Mouse (Mus musculus): Measurements from ENCODE around the gene Cldn13.
"Not testable (repeated sequence)": the region's sequence is repeated elsewhere in the genome, so short reads cannot be mapped to it uniquely, and the experiment has no call there.

Gene Cldn13

GRCm38 (mm10) chr5:134915311-134915710 is at the start of gene Cldn13:
Gene Cldn13, minus strand, starts transcription at chr5:134915526.
- no peak for DNase-seq

GRCm38 (mm10) chr5:134964655-134965054 is 49.3 kb upstream of the Cldn13 start:
- not testable (repeated sequence) for DNase-seq

GRCm38 (mm10) chr5:134963546-134963945 is 48.2 kb upstream of the Cldn13 start:
- DNase-seq, result peak; percentile 38

- no peak for DNase-seq
Measured at GRCm38 (mm10) chr5:134961519-134961918, 46.2 kb upstream of the Cldn13 start.

GRCm38 (mm10) chr5:134960430-134960829 is 45.1 kb upstream of the Cldn13 start:
- DNase-seq, result no peak

GRCm38 (mm10) chr5:134959114-134959513 is 43.8 kb upstream of the Cldn13 start:
- DNase-seq, result no peak

GRCm38 (mm10) chr5:134955491-134955890 is 40.2 kb upstream of the Cldn13 start:
- no peak for DNase-seq

- DNase-seq, result no peak
Measured at GRCm38 (mm10) chr5:134951053-134951884, 35.9 kb upstream of the Cldn13 start.

GRCm38 (mm10) chr5:134948085-134948439 is 32.7 kb upstream of the Cldn13 start:
- no peak for DNase-seq

GRCm38 (mm10) chr5:134947420-134948084 is 32.2 kb upstream of the Cldn13 start:
- DNase-seq, result no peak

- peak; percentile 37 for DNase-seq
Measured at GRCm38 (mm10) chr5:134946857-134947255, 31.5 kb upstream of the Cldn13 start, which contains the start of gene Cldn4. Gene Cldn4, minus strand, starts transcription at chr5:134946934.

GRCm38 (mm10) chr5:134946063-134946856 is 30.9 kb upstream of the Cldn13 start:
- no peak for DNase-seq

GRCm38 (mm10) chr5:134945266-134945959 is 30.1 kb upstream of the Cldn13 start:
- no peak for DNase-seq

GRCm38 (mm10) chr5:134944179-134944578 is 28.9 kb upstream of the Cldn13 start:
- no peak for DNase-seq

- DNase-seq, result peak; percentile 51
Measured at GRCm38 (mm10) chr5:134942740-134943139, 27.4 kb upstream of the Cldn13 start.

GRCm38 (mm10) chr5:134941472-134942209 is 26.3 kb upstream of the Cldn13 start:
- DNase-seq, result peak; percentile 50

GRCm38 (mm10) chr5:134939554-134939953 is 24.2 kb upstream of the Cldn13 start:
- DNase-seq, result not testable (repeated sequence)

GRCm38 (mm10) chr5:134939069-134939468 is 23.7 kb upstream of the Cldn13 start:
- no peak for DNase-seq

GRCm38 (mm10) chr5:134936626-134937185 is 21.4 kb upstream of the Cldn13 start:
- no peak for DNase-seq

GRCm38 (mm10) chr5:134936051-134936450 is 20.7 kb upstream of the Cldn13 start:
- no peak for DNase-seq

GRCm38 (mm10) chr5:134934666-134935065 is 19.3 kb upstream of the Cldn13 start:
- DNase-seq, result no peak

- DNase-seq, result not testable (repeated sequence)
Measured at GRCm38 (mm10) chr5:134933686-134934085, 18.4 kb upstream of the Cldn13 start.

All from kidney, adult 9 months (tissue).